Mouse (Mus musculus): Measurements from ENCODE around the gene Palld.

Gene Palld

DNA sequence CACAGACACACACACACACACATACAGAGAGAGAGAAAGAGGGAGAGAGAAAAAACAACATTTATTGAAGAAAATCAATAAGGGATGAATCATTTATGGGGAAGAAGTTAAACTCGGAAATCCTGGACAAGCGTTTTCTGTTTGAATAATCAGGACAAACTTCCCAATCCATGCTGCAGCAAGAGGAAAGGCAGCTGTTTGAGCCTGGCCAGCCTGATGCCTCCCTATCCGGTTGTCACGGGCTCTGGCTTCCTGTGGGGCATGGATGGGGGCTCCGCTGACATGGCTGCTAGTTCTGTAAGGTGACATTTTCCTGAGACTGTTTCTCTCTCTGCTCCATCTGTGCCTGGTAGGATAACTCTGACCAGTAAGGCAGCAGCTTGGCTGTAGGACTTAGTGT lies 343.0 kb downstream of the Palld start:
- DNase-seq (ENCODE audit: low read depth, low spot score): no peak

DNA sequence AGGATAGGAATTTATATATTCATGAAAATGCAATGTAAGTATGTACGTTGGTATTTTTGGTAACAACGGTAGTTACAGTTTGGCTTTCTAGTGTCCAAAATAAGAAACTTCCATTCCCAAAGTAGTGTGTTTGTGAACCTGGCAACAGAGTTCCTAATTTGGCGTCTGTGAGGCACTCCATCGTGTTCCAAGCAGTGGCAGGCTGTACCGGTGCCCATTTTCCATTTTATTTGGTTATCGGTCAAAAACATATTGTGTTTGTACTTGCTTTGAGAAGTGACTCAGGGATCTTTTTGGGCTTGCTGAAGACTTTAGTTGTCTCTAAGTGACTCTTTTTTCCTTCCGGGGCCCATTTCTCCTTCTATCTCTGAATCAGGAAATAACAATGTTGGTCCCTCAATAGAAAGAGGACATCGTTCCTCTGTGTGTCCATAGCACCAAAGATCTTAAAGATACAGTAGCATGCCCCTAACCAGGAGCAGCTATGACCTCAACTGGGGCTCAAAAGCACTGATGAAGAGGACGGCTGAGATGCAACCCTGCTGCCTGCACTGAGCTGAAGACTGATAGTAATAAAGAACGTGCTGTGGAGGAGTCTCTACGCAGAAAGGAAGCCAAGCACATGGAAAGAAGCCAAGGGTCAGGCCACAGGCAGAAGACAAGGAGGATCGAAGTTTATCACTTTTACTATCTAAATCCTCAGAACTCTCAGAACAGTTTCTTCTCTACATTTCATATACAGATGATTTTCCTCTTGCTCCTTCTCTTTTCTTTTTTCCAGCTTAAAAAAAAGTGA lies 344.2 kb downstream of the Palld start:
- no peak for DNase-seq (ENCODE audit: low read depth, low spot score)

DNA sequence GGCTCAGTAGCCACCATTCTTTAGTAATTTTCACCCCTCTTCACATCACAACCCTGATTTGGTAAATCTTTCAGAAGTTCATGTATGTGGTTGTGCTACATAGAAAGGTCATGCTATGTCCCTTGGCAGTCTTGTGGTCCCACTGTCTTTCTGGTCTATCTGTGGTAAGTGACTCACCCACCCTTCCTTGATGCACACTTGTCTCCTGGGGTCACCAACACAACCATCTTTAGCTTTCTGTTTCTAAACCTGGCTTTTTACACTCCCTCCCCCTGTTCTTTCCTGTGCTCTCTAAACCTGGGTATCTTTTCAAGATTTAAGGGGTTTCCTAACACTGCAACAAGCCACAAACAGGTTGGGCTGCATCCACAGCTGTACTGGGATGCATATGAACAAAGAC lies 345.5 kb downstream of the Palld start:
- no peak for DNase-seq (ENCODE audit: low read depth, low spot score)

DNA sequence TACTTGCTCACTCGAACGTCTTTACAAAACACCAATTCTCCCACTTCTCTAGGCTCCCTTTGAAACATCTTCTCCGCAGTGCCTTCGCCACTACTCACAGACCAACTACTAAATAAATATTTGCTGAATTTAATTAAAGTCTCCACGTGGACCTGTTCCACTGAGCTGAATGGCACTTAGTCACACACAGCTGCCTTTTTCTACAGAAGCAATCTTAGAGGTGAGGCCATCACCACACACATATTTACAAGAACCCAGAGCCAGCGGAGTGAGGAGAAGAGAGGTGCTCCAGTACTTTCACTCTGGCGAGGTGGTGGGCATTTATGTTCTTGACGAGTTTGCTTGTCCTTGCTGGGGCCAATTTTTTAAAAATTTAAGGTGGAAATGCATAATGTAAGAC lies 346.3 kb downstream of the Palld start:
- no peak for DNase-seq (ENCODE audit: low read depth, low spot score)

DNA sequence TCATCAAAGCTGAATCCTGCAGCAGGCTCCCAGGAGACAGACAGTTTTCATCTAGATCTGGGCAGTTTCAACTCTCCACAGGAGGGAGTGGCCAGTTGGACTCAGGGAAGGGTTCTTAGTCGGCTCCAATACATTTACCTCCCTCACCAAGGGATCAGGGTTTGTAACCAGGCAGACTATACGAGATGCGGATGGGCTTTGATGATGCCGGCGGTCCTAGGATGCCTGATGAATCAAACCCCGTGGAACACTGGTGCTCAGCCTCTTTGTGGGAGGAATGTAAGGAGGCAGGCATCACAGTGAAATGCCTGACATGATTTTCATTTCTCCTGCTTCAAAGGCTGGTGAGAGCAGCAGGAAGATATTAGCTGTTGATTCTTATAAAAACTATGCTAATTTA lies 347.1 kb downstream of the Palld start:
- no peak for DNase-seq (ENCODE audit: low read depth, low spot score)

DNA sequence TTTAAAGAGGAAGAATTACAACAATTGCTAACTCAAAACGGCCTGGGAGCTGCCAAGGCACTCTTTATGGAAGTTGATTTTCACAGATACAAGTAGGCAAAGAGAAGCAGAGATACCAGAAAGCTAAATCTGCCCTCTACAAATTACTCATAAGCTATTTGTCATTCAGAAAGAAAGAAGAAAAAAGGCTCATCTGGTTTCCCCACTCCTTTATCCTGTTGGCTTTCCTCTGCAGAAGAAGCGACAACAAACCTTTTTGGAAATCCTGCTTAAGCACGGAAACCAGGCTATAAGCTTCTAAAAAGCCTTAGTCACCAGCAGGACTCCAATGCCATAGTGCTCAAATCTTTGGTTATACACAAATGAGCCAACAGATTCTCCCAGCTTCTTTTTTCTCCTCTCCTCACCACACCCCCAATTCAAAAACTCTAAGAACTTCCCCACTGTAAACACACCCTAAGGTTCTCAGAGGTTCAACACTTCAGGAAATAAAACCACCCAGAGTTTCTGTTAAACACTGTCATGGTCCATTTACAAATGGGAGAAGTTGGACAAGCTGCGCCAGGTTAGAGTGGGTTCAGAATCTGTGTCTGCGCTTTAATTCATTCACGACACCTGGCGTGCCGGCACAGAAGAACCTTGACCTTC lies 349.6 kb downstream of the Palld start:
- no peak for DNase-seq (ENCODE audit: low read depth, low spot score)

- no peak for DNase-seq (ENCODE audit: low read depth, low spot score)
Observed at GRCm38 (mm10) chr8:61552221-61552620, 350.3 kb downstream of the Palld start.

DNA sequence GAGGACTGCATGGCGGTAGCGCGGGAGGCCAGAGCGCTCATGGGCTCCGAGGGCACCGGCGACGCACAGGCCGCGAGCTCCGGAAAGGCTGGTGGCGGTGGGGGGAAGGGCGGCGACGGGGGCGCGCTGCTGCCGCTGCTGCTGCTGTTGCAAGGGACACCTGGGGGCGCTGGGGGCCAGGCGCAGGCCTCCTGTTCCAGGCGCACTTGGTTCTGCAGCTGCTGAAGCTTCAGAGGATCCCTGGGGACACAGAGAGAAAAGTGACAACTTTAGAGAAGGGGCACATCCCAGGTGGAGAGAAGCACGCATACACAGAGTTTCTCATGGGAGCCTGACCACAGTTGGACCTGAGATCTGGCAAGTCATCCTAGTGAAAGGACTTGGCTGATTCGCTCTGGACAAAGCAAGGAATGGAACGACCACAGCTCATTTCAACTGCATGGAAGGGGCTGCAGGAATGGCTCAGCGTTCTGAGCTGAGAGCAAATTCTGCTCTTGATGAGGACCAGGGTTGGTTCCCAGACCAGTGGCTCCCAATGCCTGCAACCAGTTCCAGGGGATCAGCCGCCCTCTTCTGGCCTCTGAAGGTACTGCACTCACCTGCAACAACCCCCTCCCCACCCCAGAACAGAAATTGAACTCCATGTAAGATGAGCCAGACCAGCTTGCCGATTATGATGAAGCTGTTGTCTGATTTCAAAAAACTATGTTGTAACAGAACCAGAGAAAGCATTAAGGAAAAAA lies 352.3 kb downstream of the Palld start:
- DNase-seq (ENCODE audit: low read depth, low spot score): no peak

DNA sequence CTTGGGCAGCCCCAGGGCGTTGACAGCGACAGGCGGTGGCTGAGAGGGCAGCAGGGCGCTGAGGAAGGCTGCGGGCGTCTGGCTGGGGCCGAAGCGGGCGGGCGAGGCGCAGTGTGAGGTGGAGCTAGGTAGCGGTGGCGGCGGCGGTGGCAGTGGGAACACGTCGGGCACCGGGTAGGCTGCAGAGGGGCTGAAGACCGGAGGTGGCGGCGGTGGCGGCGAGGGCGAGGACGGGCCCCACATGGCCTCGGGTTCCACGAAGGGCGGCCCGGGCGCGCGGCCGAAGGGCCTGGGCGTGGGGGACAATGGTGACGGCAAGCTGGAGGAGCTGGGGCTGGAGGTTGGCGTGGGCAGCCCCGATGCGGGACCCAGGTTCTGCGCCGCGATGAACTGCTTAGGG lies 352.9 kb downstream of the Palld start:
- no peak for DNase-seq (ENCODE audit: low read depth, low spot score)

DNA sequence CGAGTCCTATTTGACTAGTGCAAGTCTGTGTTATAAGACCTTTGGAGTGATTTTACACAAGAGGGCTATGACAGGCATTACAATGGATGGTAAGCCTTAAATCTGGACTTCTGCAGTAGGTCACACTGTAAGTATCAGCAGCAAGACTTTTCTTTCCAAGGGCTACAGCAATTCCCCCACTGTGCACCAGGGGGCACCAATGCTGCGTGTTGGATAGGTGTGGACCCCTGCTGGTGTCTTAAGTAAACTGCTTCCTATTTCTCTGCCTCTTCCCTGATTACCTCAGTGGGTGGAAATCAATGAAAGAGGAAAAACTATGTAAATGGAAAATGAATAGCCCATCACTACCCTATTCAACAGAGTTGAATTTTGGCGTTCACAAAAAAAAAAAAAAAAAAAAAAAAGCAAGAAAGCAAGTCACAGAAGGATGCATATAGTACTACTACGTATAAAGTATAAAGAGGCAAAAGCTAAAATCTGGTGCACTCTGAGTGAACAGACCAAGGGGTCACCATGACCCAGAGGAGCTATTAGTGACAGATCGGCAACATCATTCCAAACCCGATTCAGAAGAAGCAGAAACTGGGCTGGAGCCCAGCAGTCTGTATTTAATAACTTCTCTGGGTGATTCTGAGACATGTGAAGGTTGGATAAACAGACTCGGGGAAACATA lies 362.5 kb downstream of the Palld start:
- peak; percentile 83 for DNase-seq (ENCODE audit: low read depth, low spot score)

GRCm38 (mm10) chr8:61537471-61537870 lies 365.0 kb downstream of the Palld start:
- DNase-seq (ENCODE audit: low read depth, low spot score): no peak

DNA sequence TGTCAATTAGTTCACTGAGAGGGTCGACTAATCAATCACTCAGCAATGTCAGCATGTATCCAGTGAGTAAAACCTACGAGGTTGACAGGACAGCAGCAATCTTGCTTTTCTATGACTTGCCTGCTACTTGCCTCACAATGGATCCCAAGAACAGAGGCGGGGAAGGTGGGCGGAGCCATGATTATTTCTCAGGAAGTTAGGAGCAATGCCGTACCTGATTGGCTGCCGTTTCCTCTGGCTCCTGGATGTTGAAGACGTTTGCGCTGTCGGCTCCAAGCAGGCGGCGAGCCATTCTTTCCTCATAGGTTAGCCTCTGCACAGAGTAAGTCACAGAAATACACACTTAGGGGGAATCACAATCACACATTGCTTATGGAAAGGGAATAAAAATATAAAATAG lies 367.0 kb downstream of the Palld start:
- DNase-seq (ENCODE audit: low read depth, low spot score): no peak

DNA sequence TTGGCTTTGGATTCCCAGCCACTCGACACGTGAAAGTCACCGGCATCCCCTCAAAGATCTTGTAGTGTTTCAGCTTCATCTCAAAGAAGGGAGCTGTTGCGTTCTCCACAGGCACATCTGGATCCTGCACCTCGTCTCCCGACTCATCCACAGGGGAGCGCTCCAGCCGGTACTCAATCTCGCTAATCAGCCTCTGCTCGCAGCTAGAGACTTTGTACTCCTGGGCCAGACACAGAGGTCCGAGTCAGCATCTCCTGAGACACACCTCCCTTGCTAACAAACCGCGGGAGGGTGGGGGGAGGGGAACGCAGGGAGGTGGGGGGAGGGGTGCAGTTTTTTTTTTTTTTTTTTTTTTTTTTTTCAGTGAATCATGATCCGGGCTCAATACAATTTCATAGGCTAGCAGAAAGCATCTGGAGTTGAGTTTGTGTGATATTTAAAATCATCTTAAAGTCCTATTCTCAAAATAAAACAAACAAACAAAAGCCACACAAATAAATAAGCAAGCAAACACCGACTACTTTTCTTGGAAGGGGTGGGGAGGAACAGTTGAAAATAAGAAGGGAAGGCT lies 369.0 kb downstream of the Palld start:
- no peak for DNase-seq (ENCODE audit: low read depth, low spot score)

- DNase-seq (ENCODE audit: low read depth, low spot score): no peak
Observed at GRCm38 (mm10) chr8:61532831-61533230, 369.7 kb downstream of the Palld start.

DNA sequence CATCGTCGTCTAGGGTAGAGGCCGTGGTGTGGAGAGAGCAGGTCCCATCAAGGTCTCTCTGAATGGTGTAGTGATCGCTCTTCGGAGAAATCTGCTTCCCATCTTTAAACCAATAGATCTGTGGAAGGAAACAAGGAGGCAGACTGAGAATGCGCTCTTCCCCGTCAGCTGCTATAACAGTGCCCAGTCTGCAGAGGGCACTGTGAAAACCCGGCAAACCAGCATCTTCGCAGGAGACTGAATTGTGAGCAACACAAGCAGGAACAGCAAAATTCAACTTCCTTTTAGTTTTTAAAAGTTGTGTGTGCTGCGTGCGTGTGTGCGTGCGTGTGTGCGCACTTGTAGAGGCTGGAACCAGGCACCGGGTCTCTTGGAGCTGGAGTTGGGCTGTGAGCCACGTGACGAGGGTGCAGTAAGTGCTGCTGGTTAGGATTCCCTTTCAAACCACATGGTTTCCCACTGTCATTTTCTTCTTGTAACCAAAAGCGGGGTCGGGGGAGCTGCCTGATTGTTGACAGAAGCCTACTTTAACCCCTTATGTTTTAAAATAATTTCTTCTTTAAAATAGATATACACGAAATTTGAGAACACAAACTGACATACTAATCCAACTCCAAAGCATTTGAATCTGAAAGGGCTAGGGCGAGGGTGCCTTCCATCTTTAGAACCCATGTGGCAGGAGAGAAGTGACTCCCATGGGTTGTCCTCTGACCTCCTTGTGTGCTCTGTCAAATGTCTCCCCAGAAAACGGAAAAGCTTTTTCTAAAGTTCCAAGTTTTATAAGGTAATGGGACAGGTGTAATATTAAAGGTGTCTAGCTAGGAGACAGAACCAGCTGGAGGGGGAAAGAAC lies 370.3 kb downstream of the Palld start:
- DNase-seq (ENCODE audit: low read depth, low spot score): no peak

GRCm38 (mm10) chr8:61528642-61529041 lies 373.8 kb downstream of the Palld start:
- no peak for DNase-seq (ENCODE audit: low read depth, low spot score)

DNA sequence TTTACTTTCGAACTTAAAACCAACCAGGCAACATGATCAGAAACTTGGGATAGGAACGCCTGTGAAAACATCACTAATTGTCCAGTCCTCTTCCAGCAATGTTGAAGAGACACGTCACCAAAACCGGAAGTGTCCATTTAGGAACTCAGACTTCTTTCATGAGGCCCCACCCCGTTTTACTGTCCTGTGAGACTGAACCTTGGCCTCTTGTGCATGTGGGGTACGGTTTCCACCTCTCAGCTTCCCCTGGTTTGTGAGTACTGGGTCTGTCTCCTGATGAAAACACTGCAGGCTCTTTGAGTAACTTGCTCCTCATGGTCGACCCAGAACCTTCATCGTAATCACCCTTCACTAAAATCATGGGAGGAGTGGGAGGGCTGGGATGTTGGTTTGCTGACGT lies 374.3 kb downstream of the Palld start:
- DNase-seq (ENCODE audit: low read depth, low spot score): no peak

GRCm38 (mm10) chr8:61527037-61527436 lies 375.5 kb downstream of the Palld start:
- no peak for DNase-seq (ENCODE audit: low read depth, low spot score)

- no peak for DNase-seq (ENCODE audit: low read depth, low spot score)
Observed at GRCm38 (mm10) chr8:61522132-61522531, 380.4 kb downstream of the Palld start.

DNA sequence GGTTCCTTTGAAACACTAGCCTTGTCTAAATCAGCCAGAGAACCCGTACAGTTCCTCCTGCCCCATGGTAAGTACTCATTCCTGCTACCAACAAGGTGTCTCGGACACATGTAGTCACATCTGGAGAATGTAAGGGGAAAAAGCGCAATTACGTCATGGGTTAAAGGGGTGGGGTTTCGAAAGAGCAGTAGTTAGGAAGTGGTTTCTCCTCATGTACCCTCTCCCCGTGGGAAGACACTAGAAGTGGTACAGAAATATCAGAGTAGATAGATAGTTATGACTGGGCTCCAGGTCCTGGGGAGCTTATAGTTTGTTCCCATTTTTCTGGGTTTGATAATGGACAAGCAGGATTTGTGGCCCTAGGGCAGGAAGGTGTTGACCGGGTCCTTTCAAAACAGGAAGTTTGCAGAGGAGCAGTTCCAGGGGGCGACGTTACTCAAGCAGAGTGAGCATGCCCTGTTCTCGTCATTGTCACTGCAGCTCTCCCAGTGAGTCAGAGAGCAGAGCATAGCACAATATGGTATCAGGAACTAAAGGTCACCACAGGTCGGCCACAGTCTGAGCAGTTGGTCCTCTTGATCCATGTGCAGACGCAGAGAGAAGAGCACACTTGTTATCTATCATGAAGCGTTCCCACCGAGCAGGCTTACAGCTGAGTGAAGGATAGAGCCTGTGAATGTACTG lies 384.8 kb downstream of the Palld start:
- DNase-seq (ENCODE audit: low read depth, low spot score): no peak
